Mouse (Mus musculus) 3T3-L1 (cell line): Measurements from ENCODE around the gene Tbc1d9b.

Experiments
- DNase-seq: peaks from one replicate; pipeline ENCODE4 v3.0.0-alpha.2; 2015; ENCODE audit warnings: low read depth, low spot score

Gene Tbc1d9b

DNA sequence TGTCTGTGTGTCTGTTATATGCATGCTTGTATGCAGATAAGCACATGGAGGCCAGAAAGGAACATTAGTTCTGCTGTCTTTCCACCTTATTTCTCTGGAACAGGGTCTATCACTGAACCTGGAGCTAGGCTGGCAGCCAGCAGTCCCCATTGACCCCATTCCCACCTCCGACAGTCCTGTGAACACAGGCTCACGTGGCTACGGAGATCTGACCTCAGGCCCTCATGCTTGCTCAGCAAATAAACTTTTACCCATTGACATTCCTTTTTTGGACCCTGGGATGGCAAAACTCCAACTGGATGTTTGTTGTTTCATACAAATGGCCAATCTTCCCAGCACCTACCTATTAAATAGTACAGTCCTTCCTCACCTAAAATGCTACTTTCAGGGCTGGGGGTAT lies 45.2 kb downstream of the Tbc1d9b start:
- DNase-seq = no peak

DNA sequence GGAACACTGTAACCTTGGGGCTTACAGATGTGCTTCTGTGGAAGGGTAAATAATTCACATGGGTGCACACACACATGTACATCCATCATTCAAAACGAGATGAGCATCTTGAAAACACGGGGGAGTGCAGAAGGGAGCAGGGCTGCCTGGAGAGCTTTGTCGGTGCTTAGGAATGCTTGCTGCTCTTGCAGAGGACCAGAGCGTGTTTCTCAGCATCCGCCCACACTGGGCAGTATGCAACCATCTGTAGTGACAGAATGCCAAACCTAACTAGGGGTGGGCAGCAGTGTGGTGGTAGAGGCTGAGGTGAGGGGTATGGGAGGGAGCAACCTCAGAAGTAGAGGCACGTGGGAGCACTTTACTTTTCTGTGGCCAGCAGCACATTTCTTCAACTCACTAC lies 45.9 kb downstream of the Tbc1d9b start:
- DNase-seq = peak; percentile 69

DNA sequence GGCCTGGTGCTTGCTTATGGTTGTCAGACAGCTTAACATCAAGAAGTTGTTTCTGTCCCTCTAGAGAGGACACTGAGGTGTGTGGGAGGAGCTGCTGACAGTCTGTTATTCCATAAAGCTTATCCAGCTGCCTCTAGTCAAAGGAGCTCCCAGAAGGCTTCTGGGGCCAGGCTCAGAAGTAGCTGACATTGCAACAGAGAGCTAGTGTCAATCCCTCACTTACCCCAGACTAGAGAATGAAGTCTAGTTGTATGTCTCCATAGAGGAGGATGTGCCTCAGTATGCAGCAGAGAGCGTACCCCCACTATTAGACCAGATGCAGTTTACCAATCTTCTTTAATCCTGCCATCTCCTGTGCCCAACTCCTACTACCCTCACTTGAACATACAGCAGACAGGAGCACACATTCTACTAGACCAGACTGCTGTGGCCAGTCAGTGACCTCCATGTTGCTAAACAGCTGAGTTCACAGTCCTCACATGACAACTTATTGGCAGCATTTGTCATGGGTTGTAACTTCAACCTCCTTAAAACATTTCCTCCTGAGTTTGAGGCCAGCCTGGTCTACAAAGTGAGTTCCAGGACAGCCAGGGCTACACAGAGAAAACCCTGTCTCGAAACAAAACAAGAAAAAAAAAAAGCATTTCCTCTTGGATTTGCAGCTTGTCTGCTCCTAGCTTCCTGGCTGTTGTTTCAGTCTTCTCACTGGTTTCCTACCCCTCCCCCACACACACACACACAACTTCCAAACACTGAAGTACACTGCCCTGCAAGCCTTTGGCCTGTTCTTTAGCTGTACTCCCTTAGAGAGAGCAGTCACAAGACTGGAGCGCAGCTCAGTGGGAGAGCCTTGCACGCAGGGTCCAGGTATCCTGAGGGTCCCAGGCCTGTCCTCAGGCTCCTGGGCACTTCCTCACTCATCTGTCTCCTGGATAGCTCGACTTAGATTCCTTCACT lies 47.6 kb downstream of the Tbc1d9b start:
- DNase-seq = no peak

DNA sequence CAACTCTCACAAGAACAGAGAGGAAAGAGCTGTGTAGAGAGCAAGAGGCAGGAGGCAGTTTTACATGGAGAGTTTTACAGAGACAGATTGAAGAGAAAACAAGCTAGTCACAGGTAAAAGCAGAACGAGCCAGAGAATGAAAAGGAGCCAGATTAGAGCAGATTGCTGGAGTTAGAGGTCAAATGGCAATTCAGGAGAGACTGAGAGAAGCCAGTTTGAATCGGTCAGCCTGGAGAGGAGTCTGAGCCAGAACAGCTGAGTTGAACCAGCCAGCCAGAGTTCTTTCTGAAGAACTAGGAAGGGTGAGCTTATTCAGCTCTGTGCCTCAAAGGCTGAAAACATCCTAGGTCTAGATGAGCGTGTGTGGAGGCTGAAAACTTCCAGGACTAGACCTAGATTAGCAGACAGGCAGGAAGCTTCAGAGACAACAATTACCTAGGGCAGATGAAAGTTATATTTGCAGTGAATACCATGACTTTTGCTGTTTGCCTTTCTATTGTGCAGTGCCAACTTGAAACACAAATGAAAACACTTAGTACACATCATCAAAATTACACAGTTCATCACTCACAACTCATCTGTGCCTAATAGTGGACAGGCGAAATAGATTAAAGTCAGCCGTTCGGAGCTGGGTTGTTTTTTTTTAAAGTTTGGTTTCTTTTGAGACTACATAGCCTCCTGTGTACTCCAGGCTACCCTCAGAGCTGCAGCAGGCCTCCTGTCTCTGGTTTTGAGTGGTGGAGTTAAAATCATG lies 49.5 kb downstream of the Tbc1d9b start:
- no peak for DNase-seq

DNA sequence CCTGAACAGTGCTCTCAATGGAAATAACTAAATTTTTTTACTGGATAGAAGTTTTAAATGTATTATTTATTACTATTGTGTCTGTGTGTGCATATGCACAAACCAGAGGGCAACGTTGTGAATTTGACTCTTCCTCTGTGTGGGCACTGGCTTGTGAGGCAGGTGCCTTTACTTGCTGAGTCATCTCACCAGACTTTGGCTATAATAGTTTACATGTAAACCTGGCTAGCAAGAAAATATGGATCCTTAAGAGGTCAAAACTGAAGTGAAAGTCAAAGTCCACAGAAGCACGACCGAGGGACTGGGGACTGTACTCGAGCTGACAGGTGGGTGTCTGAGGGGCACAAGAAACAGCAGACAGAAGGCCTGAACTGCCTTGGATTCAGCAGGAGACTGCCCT lies 51.5 kb downstream of the Tbc1d9b start:
- no peak for DNase-seq

DNA sequence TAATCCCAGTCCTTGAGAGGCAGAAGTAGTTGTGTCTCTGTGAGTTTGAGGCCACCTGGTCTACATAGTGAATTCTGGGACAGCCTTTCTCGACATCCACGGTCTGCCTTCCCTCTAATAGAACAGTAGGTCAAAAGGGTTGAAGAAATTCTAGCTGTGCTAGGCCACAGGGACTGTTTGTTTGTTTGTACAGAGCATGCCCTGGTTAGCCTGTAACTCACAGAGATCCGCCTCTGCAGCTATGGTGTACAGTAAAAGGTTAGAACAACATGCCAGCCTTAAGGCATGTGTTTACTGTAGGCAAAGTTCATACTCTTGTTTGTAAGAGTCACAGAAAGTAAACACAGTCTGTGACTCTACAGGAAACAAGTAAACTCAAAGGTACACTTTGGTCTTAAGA lies 53.6 kb downstream of the Tbc1d9b start:
- no peak for DNase-seq

DNA sequence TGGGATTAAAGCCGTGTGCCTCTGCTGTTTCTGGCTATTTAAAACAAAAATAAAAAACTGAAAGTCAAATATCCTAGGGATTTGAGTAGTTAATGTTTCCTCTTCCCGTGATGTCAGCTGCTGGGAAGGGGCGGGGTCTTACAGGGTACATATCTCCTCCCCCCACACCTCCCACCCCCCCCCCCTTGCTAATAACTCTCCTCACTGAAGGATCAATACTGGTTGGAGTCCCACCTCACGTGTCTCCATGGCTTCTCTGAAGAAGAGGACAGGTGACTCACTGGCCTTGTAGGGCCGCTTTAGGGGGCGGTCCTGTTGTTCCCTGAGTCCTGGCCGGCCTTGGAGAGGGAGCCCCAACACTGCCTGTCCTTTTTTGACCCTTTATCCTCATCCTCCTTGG lies 57.5 kb downstream of the Tbc1d9b start:
- DNase-seq = no peak

DNA sequence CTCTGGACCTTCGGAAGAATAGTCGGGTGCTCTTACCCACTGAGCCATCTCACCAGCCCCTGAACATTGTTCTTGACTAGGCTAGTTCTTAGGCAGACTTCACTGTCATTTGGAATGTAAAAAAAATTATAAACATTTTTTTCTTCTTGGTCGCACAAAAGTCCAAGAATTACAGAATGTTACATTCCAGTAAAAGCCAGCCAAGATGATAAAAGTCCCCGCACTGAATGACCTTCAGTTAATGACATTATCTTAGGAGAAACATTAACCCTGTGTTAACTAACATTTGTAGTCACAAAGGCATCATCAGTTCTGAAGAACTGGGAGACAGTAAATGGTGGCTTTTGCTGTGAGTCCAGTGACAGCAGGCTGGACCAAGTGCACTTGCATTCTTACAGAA lies 59.2 kb downstream of the Tbc1d9b start:
- no peak for DNase-seq

DNA sequence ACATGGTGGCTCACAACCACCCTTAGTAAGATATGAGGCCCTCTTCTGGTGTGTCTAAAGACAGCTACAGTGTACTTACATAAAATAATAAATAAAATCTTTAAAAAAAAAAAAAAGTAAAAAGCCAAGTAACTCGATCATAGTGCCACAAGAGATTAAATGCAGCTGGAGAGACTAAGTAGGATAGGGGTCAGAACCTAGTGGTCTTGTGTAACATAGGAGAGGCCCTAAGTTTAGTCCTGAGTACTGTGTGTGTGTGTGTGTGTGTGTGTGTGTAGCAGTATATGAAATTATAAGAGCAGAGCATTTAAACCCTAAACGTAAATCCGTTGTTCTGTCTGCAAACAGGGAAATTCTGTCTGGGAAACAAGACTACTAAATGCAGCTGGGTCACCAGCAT lies 61.1 kb downstream of the Tbc1d9b start:
- DNase-seq = no peak

DNA sequence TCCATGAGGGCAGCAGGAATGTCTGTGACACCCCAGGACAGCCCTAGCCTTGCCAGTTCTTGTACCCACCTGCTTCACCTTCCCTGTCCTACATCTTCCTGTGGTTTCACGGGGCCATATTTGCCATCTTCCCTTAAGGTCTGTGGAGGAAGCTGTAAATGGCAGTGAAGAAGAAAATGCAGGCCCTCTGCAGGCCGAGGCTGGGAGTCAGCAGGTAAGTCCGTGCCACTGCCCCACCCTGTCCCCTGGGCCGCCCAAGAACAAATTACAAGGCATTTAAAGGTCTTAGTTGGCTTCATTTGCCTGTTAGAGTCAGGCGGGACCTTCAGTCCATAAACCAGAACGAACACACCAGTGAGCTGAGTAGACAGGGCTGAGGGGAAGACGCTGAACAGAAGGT lies 62.9 kb downstream of the Tbc1d9b start:
- DNase-seq = no peak

DNA sequence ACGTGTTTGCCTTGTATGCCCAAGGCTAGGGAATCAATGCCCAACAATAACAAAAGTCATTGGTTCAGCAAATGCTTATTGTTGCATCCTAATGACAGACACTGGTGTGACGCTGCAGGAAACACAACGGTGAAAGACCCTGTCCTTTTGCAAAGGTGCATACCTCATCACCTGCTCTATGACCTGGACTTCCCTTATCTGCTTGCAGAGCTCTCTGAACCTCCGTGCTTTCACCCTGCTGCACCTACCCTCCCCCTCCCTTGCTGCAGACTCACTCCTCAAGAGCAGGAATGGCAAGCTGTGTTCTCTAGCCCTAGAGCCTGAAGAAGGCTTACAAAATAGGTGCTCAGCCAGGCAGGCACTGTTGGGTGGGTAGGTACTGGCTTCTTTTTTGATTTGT lies 63.6 kb downstream of the Tbc1d9b start:
- DNase-seq = no peak

DNA sequence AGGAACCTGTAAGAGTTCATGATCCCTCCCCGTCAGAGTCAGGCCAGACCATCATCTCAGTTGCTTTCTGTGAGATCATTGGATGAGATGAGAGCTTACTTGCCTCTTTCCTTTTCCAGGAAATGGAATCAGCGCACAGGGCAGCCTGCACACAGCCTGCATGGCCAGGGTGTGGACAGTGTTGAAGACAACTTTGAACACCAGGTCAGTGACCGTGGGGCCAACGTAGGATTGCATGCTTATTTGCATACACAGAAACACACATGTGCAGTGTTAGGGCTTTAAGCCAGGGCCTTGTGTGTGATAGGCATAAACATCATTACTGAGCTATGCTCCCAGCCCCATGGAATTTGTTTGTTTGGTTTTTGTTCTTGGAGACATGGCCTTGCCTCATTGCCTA lies 66.3 kb downstream of the Tbc1d9b start:
- DNase-seq = no peak

DNA sequence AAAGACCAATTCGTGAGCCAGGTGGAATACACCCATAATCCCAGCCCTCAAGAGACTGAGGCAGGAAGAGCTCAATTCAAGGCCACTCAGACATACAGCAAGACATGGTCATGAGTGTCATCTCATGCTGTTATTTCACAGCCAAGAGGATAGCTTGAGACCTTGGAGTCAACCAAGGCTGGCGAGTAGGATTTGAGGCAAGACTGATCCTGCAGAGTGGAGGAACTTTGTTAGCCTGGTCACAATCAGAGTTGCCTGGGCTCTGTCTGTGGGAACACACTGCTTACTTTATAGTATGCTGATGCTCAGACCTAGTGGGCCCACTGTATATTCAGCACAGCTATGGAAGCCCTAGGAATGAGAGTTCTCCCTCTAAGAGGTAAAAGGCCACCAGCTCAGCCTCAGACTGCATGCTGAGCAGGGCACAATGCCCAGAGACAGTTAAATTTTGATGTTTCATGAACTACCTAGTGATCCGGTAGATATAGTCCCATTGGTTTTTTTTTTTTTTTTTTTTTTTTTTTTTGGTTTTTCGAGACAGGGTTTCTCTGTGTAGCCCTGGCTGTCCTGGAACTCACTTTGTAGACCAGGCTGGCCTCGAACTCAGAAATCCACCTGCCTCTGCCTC lies 67.1 kb downstream of the Tbc1d9b start:
- no peak for DNase-seq

DNA sequence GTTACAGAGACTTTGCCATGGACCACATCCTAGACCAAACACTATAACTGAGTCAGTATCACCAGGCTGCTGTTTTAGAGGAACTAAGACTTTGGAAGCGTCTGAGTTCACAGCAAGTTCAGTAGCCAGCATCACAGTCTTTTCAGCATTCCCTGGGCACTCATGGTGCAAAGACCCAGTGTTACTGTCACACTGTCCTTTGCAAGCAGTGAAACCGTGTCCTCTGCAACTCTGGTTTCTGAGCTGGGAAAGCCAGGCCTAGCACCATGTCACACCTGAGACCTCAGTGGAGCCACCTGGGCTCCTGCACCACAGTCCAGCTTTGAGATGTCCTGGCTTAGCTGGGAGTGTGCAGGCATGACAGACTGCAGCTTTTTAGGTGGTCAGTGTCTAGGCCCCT lies 67.7 kb downstream of the Tbc1d9b start:
- DNase-seq = no peak

DNA sequence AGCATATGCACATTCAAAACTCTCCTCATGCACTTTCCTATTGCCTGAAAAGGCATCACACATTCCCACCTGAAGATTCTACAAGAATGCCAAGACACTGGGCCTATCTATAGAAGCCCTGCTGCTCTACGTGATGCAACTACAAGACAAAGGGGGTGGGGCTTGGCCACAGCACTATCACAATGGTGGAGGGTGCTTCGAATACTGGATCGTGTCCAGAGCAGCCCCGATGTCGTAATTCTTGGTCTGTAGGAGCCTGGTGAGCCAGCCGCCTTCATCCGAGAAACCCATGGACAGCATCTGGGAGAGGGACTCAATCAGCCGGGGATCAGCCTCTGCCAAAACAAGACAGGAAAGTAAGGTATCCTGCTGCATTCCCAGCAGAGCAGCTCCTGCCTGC lies 69.4 kb downstream of the Tbc1d9b start:
- no peak for DNase-seq

DNA sequence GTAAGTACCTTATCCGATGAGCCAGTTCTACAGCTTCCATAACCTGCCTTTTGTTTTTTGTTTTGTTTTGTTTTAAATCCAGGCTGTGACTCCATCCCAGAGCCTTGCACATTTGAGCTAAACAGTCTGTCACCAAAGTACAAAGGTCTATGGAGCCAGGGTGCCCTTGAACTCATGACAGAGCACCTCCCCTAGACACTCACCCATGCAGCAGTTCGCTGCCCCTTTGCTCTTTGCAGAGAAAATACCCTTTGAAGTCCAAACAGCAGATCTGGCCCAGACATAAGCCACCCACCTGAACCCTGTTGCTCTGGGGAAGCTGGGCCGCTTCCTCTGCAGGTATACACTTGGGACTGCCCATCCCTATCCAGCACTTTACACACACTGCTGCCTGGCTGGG lies 70.4 kb downstream of the Tbc1d9b start:
- no peak for DNase-seq

DNA sequence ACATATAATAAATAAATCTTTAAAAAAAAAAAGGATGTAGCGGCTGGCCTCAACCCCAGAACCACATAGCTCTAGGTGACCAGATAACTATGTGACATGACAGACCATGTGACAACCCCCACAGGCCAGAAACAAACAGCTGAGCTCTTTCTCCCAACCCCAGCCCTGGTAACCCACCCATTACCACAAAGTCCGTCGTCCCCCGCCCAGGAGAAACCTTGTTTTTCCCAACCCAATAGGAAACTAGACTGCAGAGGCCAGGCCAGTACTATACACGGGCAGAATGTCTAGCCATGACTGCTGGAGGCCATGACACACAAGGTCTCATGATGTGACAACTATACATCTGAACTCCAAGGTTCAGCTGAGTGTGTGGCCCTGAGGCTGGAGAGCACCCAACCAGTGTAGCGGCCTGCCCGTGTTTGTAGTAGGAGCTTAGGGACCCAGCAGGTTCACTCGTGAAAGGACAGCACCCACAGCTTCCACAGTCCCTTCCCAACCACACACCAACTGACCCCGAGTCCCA lies 72.2 kb downstream of the Tbc1d9b start:
- DNase-seq = no peak

DNA sequence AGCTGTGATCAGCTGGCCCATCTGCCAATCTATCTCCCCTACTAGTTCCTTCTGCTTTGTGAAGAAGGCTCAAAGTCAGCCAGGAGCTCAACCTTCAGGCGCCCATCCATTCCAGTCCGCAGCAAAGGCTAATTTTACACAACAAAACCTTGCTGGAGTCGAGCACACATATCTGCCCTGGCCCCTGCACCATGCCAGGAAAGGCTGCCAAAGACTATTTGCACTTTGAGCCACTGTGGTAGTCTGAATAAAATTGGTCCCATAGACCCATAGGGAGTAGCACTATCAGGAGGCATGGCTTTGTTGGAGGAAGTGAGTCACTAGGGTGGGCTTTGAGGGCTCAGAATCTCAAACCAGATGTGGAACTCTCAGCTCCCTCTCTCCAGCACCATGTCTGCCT lies 74.2 kb downstream of the Tbc1d9b start:
- no peak for DNase-seq

DNA sequence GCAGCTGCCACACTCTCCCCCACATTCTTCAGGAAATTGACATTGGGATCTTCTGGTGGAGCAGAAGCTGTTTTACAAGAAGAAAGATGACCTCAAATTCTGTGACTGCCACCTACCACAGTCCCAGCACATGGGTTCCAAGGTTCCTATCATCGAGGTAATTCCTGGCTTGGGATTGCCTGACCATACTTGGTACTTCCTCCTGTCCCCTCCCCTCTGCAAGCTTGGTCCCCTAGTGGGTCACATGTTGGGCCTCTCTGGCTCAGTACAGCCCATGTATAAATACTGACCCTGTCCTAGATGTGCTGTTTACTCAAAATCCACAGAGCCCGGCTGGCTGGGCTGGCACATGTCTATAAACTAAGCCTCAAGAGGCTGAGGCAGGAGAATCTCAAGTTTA lies 74.8 kb downstream of the Tbc1d9b start:
- no peak for DNase-seq

DNA sequence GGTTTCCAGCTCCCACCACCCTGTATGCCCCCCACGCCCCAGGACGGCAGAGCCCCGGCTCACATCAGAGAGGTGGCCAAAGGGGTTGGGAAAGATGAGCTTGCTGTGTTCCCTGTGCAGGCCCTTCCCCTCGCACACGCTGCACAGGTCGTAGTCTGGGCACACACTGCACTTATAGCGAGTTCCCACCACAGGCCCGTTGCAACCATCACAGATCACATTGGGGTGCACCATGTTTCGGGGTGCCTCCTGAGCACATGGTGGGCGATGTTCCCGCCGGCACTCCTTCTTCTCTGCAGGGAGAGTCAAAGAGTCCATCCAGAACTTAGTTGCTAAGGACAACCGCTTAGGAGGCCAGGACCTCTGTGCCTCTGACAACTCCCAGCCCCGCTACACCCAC lies 76.1 kb downstream of the Tbc1d9b start:
- DNase-seq = no peak

DNA sequence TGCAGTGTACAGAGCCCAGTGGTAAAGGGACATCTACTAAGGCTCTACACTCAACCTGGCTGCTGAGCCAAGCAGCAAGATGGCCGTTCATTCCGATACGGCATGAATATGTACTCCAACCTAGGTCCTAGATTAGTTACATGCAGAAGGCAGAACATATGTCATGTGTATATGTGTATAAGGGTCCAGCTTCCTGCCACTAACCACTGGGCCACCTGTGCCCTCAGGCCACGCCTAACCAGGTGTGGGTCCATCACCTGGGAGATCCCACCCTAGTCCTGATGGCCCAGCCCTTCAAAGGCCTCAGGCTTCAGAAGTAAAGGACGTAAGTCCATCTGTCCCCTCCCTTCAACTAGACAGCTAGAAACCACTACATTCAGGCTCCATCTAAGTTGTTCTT lies 76.8 kb downstream of the Tbc1d9b start:
- no peak for DNase-seq

DNA sequence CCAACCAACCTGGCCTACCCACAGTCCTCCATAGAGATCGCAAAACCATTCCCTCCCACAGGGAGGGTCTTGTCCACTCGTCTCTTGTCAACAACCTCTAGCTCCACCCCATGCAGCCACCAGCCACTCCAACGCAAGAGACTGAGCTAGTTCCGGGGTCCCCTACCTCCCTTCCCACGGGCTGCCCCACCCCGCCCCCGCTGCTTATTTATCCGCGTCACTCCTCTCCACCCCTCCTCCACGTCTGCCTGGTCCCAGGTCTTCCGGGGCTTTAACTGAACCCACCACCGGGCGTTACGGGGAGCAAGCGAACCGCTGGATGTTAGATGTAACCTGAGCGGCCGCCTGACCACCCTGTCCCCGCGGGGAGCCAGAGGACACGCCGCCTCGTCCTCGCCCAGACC lies 78.9 kb downstream of the Tbc1d9b start:
- peak; percentile 96 for DNase-seq
